Mouse (Mus musculus) megakaryocyte, embryonic 14.5 days (primary cell): ENCODE results near the gene Cep63.

Experiments used
- FLI1 ChIP-seq: IDR thresholded peaks from 2 replicates; pipeline ENCODE4 v1.6.1; 2012; ENCODE audit warnings: low read length, inconsistent platforms, mixed read lengths
- GATA1 ChIP-seq: IDR thresholded peaks from 3 replicates; pipeline ENCODE4 v1.6.1; 2012; ENCODE audit warnings: mixed read lengths, low read length, inconsistent platforms, borderline replicate concordance

- TF ChIP-seq GATA1 (no peak), FLI1 (peak; percentile 71; the same call in 1 of the 2 replicates)
These were observed at the start of gene Cep63, which contains the start of gene Anapc13 for GRCm38 (mm10) chr9:102625983-102626838.
